Mouse (Mus musculus) megakaryocyte progenitor cell, adult 5-6 weeks (primary cell): ENCODE measurements at regions not wholly inside any gene's neighbourhood (a gene's known extent, or its start where the extent isn't known, plus 50 kb on each side); places are given as distances from the start of the nearest gene placed in this dataset.
"Not testable (repeated sequence)": the region's sequence is repeated elsewhere in the genome, so short reads cannot be mapped to it uniquely, and the experiment has no call there.

Experiments
- ATAC-seq: replicated peaks from 2 replicates; pipeline ENCODE4 v1.8.0; 2016; ENCODE audit warnings: mild to moderate bottlenecking, moderate TSS enrichment, inconsistent platforms; ENCODE audit not compliant: poor library complexity

- no peak for ATAC-seq
Measured at GRCm38 (mm10) chr1:8097046-8097445, 3289.4 kb downstream of the Gm37988 start.

- ATAC-seq: 0 out of 2 replicates have a peak, but pooled peaks have one; percentile 42
Measured at GRCm38 (mm10) chr1:8123021-8123420, 3290.9 kb upstream of the A830018L16Rik start.

- ATAC-seq: not testable (repeated sequence)
Measured at GRCm38 (mm10) chr1:8134434-8135433, 3279.2 kb upstream of the A830018L16Rik start.

GRCm38 (mm10) chr1:8142583-8142982, 3271.3 kb upstream of the A830018L16Rik start:
- ATAC-seq: no peak

GRCm38 (mm10) chr1:8173196-8173595, 3240.7 kb upstream of the A830018L16Rik start:
- no peak for ATAC-seq
